Mouse (Mus musculus) brain, embryonic 14.5 days (tissue): ENCODE data around the gene Card19. TPM values are rescaled to one million over a fixed set of nuclear protein-coding genes. Genes with fewer than 3 reads are reported as not detected.

Experiments
- DNase-seq: peaks from one replicate; pipeline ENCODE4 v3.0.0-alpha.2; 2011; ENCODE audit warnings: low read depth
- CTCF ChIP-seq: fragments of 200-500 bp; IDR thresholded peaks from 2 replicates; pipeline ENCODE4 v1.5.1; 2012; ENCODE audit warnings: inconsistent platforms, mild to moderate bottlenecking, moderate library complexity, borderline replicate concordance; ENCODE audit not compliant: insufficient read depth, insufficient read length; ENCODE audit errors: extremely low read depth
- POLR2A ChIP-seq: fragments of 200-500 bp; IDR thresholded peaks from 2 replicates; pipeline ENCODE4 v1.6.1; 2012; ENCODE audit warnings: mild to moderate bottlenecking, inconsistent platforms, borderline replicate concordance; ENCODE audit not compliant: poor library complexity, insufficient read depth, insufficient read length, severe bottlenecking; ENCODE audit errors: extremely low read depth
- polyA plus RNA-seq: library from polyadenylated mRNA; depleted of rRNA; stranded (reverse); fragments of >200 nt; gene quantifications from 2 replicates; pipeline ENCODE4 v1.2.3, GENCODE M21; 2012; rRNA removed

Card19 gene
- polyA plus RNA-seq, result 26.2 and 26.9 TPM in 2 replicates

- TF ChIP-seq POLR2A, result peak; percentile 74
- TF ChIP-seq CTCF, result no peak
- DNase-seq, result peak; percentile 95
Observed at GRCm38 (mm10) chr13:49215504-49216219, at the start of gene Card19. TSS of gene Card19 (minus strand) at chr13:49216037.

GRCm38 (mm10) chr13:49260036-49260722 lies 44.3 kb upstream of the Card19 start:
- TF ChIP-seq CTCF (no peak), POLR2A (no peak)
- DNase-seq, result no peak

GRCm38 (mm10) chr13:49257819-49258313 lies 42.0 kb upstream of the Card19 start:
- TF ChIP-seq CTCF, result no peak
- no peak for TF ChIP-seq POLR2A
- no peak for DNase-seq

GRCm38 (mm10) chr13:49252746-49253145 lies 36.9 kb upstream of the Card19 start:
- no peak for TF ChIP-seq POLR2A
- TF ChIP-seq CTCF, result no peak
- no peak for DNase-seq

- TF ChIP-seq CTCF, result no peak
- TF ChIP-seq POLR2A, result no peak
- DNase-seq, result no peak
Observed at GRCm38 (mm10) chr13:49252113-49252512, 36.3 kb upstream of the Card19 start.

- TF ChIP-seq CTCF (no peak), POLR2A (no peak)
- no peak for DNase-seq
Observed at GRCm38 (mm10) chr13:49250716-49251517, 35.1 kb upstream of the Card19 start.

GRCm38 (mm10) chr13:49249634-49250033 lies 33.8 kb upstream of the Card19 start:
- DNase-seq, result no peak
- TF ChIP-seq CTCF (no peak), POLR2A (no peak)

- TF ChIP-seq CTCF (no peak), POLR2A (no peak)
Observed at GRCm38 (mm10) chr13:49248923-49249322, 33.1 kb upstream of the Card19 start.

GRCm38 (mm10) chr13:49248467-49248862 lies 32.6 kb upstream of the Card19 start, which contains the start of gene Susd3:
TSS of gene Susd3 (minus strand) at chr13:49248706.
- no peak for DNase-seq
- TF ChIP-seq POLR2A (no peak), CTCF (no peak)

More at GRCm38 (mm10) chr13:49248923-49249322, 33.1 kb upstream of the Card19 start:
- no peak for DNase-seq

GRCm38 (mm10) chr13:49247740-49248466 lies 32.1 kb upstream of the Card19 start:
- peak; percentile 24 for DNase-seq
- TF ChIP-seq CTCF, result no peak
- TF ChIP-seq POLR2A, result no peak

- DNase-seq, result no peak
- no peak for TF ChIP-seq CTCF
- TF ChIP-seq POLR2A, result no peak
Observed at GRCm38 (mm10) chr13:49247232-49247739, 31.4 kb upstream of the Card19 start.
